Mouse (Mus musculus) spleen, adult 2 months (tissue): ENCODE data around the gene Rbm39. TPM values are rescaled to one million over a fixed set of nuclear protein-coding genes. Genes with fewer than 3 reads are reported as not detected.

Experiments used
- DNase-seq, 2 experiments: peaks; one replicate each; pipeline versions ENCODE4 v3.0.0 to v3.0.0-alpha.2; 2012 to 2021; ENCODE audit warnings: low spot score in 2 of 2, low read depth in 1 of 2
- H3K27ac ChIP-seq: fragments of 200-500 bp; 2 replicates; pipeline ENCODE4 v1.5.1; 2012; ENCODE audit warnings: low read length, inconsistent platforms; ENCODE audit not compliant: insufficient read depth
- H3K27me3 ChIP-seq: fragments of 200-500 bp; 2 replicates; pipeline ENCODE4 v1.6.1; 2012; ENCODE audit warnings: mild to moderate bottlenecking, moderate library complexity, low read length, inconsistent platforms; ENCODE audit not compliant: control insufficient read depth, insufficient read depth
- H3K36me3 ChIP-seq: fragments of 200-500 bp; 2 replicates; pipeline ENCODE4 v1.6.1; 2012; ENCODE audit warnings: mild to moderate bottlenecking, low read length, inconsistent platforms; ENCODE audit not compliant: control insufficient read depth, insufficient read depth
- H3K4me1 ChIP-seq: fragments of 200-500 bp; 2 replicates; pipeline ENCODE4 v1.6.1; 2011; ENCODE audit warnings: inconsistent platforms; ENCODE audit not compliant: control insufficient read depth, insufficient read depth, insufficient read length
- H3K4me3 ChIP-seq: fragments of 200-500 bp; 2 replicates; pipeline ENCODE4 v1.5.1; 2011; ENCODE audit warnings: mild to moderate bottlenecking, inconsistent platforms; ENCODE audit not compliant: insufficient read depth, insufficient read length; ENCODE audit errors: extremely low read depth
- CTCF ChIP-seq: fragments of 200-500 bp; IDR thresholded peaks from 2 replicates; pipeline ENCODE4 v1.5.1; 2011; ENCODE audit warnings: mild to moderate bottlenecking, inconsistent platforms; ENCODE audit not compliant: insufficient read depth, insufficient read length, insufficient replicate concordance; ENCODE audit errors: extremely low read depth
- POLR2A ChIP-seq: fragments of 200-500 bp; IDR thresholded peaks from 2 replicates; pipeline ENCODE4 v1.6.1; 2011; ENCODE audit warnings: low read depth, low read length, inconsistent platforms
- WGBS: fragments of 180-500 bp; shearing (Covaris S2); methylation state at CpG from one replicate; pipeline ENCODE4 v1.1.7; 2018; 5-methylcytosine and 5-hydroxymethylcytosine counted together
- polyA plus RNA-seq: library from polyadenylated mRNA; depleted of rRNA; stranded (reverse); fragments of >200 nt; gene quantifications from 2 replicates; pipeline ENCODE4 v1.2.3, GENCODE M21; 2012

Rbm39 gene
- polyA plus RNA-seq, 1 experiment: 57.7 TPM

GRCm38 (mm10) chr2:156151538-156151937 is 28.5 kb downstream of the Rbm39 start:
- Histone ChIP-seq H3K27me3 (no peaks in the 10 kb centered on the region), H3K36me3 (peaks cover 35% of the 10 kb centered on the region)
- no peak for DNase-seq

GRCm38 (mm10) chr2:156147316-156147915 is 32.6 kb downstream of the Rbm39 start:
- WGBS: 87% methylated on average over 3 of the region's 3 CpGs
- Histone ChIP-seq H3K27ac (no peak overlapping the region), H3K4me1 (no peaks in the 10 kb centered on the region), H3K36me3 (peaks cover 24% of the 10 kb centered on the region), H3K4me3 (no peak overlapping the region; the same call in 1 of the 2 replicates), H3K27me3 (no peaks in the 10 kb centered on the region)
- TF ChIP-seq POLR2A (no peak), CTCF (no peak)
- DNase-seq: no peak

More at GRCm38 (mm10) chr2:156151538-156151937, 28.5 kb downstream of the Rbm39 start:
- no peak overlapping the region for H3K27ac ChIP-seq
- TF ChIP-seq POLR2A: no peak
- no peak for TF ChIP-seq CTCF
- H3K4me1 ChIP-seq: no peaks in the 10 kb centered on the region
- H3K4me3 ChIP-seq: no peak overlapping the region

- no peak for DNase-seq
- 61% methylated on average over 5 of the region's 5 CpGs for WGBS
- TF ChIP-seq POLR2A (no peak), CTCF (no peak)
- Histone ChIP-seq H3K27ac (no peak overlapping the region), H3K36me3 (peaks cover 23% of the 10 kb centered on the region), H3K4me1 (no peaks in the 10 kb centered on the region), H3K27me3 (no peaks in the 10 kb centered on the region), H3K4me3 (no peak overlapping the region)
These were observed 33.6 kb downstream of the Rbm39 start for GRCm38 (mm10) chr2:156146272-156146989.

- Histone ChIP-seq H3K4me3 (no peak overlapping the region), H3K27ac (no peak overlapping the region), H3K36me3 (peaks cover 22% of the 10 kb centered on the region), H3K27me3 (no peaks in the 10 kb centered on the region), H3K4me1 (no peaks in the 10 kb centered on the region)
- no peak for DNase-seq
- WGBS: 75% methylated on average over 11 of the region's 11 CpGs
- TF ChIP-seq CTCF: no peak
- no peak for TF ChIP-seq POLR2A
These were observed 34.4 kb downstream of the Rbm39 start for GRCm38 (mm10) chr2:156145486-156146130.

GRCm38 (mm10) chr2:156143953-156144724 is 35.9 kb downstream of the Rbm39 start, which contains the start of the genes Romo1 and Nfs1:
Gene Romo1 (plus strand): TSS chr2:156144039.
Gene Nfs1 (minus strand): TSS chr2:156144186.
- TF ChIP-seq CTCF (no peak), POLR2A (peak; percentile 51)
- Histone ChIP-seq H3K4me3 (peak within 1 kb of the TSS; percentile 90), H3K27ac (peak within 1 kb of the TSS; percentile 86), H3K36me3 (peaks cover 20% of the 10 kb centered on the region), H3K27me3 (no peaks in the 10 kb centered on the region), H3K4me1 (no peaks in the 10 kb centered on the region)
- under 1% methylated on average over 70 of the region's 70 CpGs for WGBS
- DNase-seq: peak; percentile 84 to 91

- Histone ChIP-seq H3K4me3 (peak overlapping the region; percentile 90), H3K36me3 (peaks cover 17% of the 10 kb centered on the region)
- WGBS: 3% methylated on average over 16 of the region's 16 CpGs
These were observed 36.7 kb downstream of the Rbm39 start for GRCm38 (mm10) chr2:156143367-156143766.

More at GRCm38 (mm10) chr2:156143367-156143766, 36.7 kb downstream of the Rbm39 start:
- Histone ChIP-seq H3K27ac (no peak overlapping the region), H3K27me3 (no peaks in the 10 kb centered on the region), H3K4me1 (no peaks in the 10 kb centered on the region)
- no peak for DNase-seq
- TF ChIP-seq POLR2A (no peak), CTCF (no peak)
